Mouse (Mus musculus) forebrain, embryonic 14.5 days (tissue): ENCODE measurements around the gene Clec2g. TPM values are rescaled to one million over a fixed set of nuclear protein-coding genes. Genes with fewer than 3 reads are reported as not detected.
"Not testable (repeated sequence)": the region's sequence is repeated elsewhere in the genome, so short reads cannot be mapped to it uniquely, and the experiment has no call there.

ENCODE experiments used
- ATAC-seq: fragments of 200-750 bp; cut with Nextera tagmentation; 2 replicates; pipeline ENCODE4 v1.8.0; 2017; ENCODE audit warnings: mild to moderate bottlenecking, moderate library complexity
- DNase-seq: peaks from one replicate; pipeline ENCODE4 v3.0.0-alpha.2; 2015; ENCODE audit warnings: low spot score
- H3K27ac ChIP-seq: fragments of 300-500 bp; sonication (generic); 2 replicates; pipeline ENCODE4 v1.5.1; 2014; ENCODE audit warnings: low read depth, mild to moderate bottlenecking, control low read depth, low read length, moderate library complexity
- H3K27me3 ChIP-seq: fragments of 300-500 bp; sonication (generic); replicated peaks from 2 replicates; pipeline ENCODE4 v1.6.1; 2014; ENCODE audit warnings: low read length, control low read depth, mixed read lengths; ENCODE audit not compliant: control insufficient read depth, insufficient read depth
- H3K36me3 ChIP-seq: fragments of 300-500 bp; sonication (generic); 2 replicates; pipeline ENCODE4 v1.6.1; 2014; ENCODE audit warnings: low read length, control low read depth; ENCODE audit not compliant: control insufficient read depth, insufficient read depth
- H3K4me1 ChIP-seq: fragments of 300-500 bp; sonication (generic); 2 replicates; pipeline ENCODE4 v1.6.1; 2014; ENCODE audit warnings: antibody characterized with exemption, low read length, control low read depth; ENCODE audit not compliant: control insufficient read depth, insufficient read depth
- H3K4me2 ChIP-seq: fragments of 300-500 bp; sonication (generic); 2 replicates; pipeline ENCODE4 v1.6.1; 2014; ENCODE audit warnings: mild to moderate bottlenecking, control low read depth, low read length
- H3K4me3 ChIP-seq: fragments of 300-500 bp; sonication (generic); 2 replicates; pipeline ENCODE4 v1.5.1; 2014; ENCODE audit warnings: low read depth, low read length, control low read depth
- H3K9ac ChIP-seq: fragments of 300-500 bp; sonication (generic); 2 replicates; pipeline ENCODE4 v1.6.1; 2014; ENCODE audit warnings: mild to moderate bottlenecking, low read length, control low read depth, moderate library complexity
- H3K9me3 ChIP-seq: fragments of 300-500 bp; sonication (generic); replicated peaks from 2 replicates; pipeline ENCODE4 v1.6.1; 2016; ENCODE audit warnings: low read length, control low read depth, mixed read lengths; ENCODE audit not compliant: control insufficient read depth
- WGBS: fragments of 180-500 bp; shearing (Covaris S2); extraction: QIAGEN DNeasy Blood & Tissue Kit; methylation state at CpG from one replicate; pipeline ENCODE4 v1.1.7; 2014; 5-methylcytosine and 5-hydroxymethylcytosine counted together
- polyA plus RNA-seq: library from polyadenylated mRNA; unstranded; fragments of >200 nt; fragmentation: Nextera tagmentation; extraction: Ambion mirVana; gene quantifications from 2 replicates; pipeline ENCODE4 v1.2.1, GENCODE M21; 2014

Gene Clec2g
- polyA plus RNA-seq, 1 experiment from 2014 or later: not detected

DNA sequence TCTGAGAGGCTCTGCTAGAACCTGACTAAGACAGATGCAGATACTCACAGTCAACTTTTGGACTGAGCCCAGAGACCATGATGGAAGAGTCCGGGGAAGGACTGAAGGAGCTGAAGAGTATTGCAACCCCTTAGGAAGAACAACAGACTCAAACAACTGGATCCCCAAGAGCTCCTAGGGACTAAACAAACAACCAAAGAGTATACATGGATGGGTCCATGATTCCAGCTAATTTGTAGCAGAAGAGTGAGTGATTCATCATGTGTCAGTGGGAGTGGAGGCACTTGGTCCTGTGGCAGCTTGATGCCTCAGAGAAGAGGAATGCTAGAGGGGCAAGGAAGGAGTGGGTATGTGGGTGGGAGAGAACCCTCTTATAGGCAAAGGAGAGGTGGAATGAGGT, 35.6 kb downstream of the Clec2g start:
- H3K9me3 ChIP-seq: no peaks in the 10 kb centered on the region
- no peaks in the 10 kb centered on the region for H3K27me3 ChIP-seq
- no peak overlapping the region for H3K27ac ChIP-seq
- no peaks in the 10 kb centered on the region for H3K4me1 ChIP-seq
- ATAC-seq (no peak), DNase-seq (no peak)
- H3K9ac ChIP-seq: no peak overlapping the region
- 90% methylated on average over 1 of the region's 1 CpGs for WGBS
- no peaks in the 10 kb centered on the region for H3K36me3 ChIP-seq
- no peak overlapping the region for H3K4me3 ChIP-seq
- no peak overlapping the region for H3K4me2 ChIP-seq

GRCm38 (mm10) chr6:128970508-128971393, 36.6 kb downstream of the Clec2g start:
- ATAC-seq, H3K4me2 ChIP-seq, H3K36me3 ChIP-seq, H3K27me3 ChIP-seq, H3K4me1 ChIP-seq, H3K4me3 ChIP-seq, H3K27ac ChIP-seq, H3K9me3 ChIP-seq, DNase-seq, H3K9ac ChIP-seq: not testable (repeated sequence)
- WGBS: 95% methylated on average over 20 of the region's 20 CpGs

- WGBS: 79% methylated on average over 1 of the region's 1 CpGs
- H3K4me3 ChIP-seq: no peak overlapping the region
- no peak for ATAC-seq
These were observed 37.3 kb downstream of the Clec2g start for GRCm38 (mm10) chr6:128971394-128972039.

DNA sequence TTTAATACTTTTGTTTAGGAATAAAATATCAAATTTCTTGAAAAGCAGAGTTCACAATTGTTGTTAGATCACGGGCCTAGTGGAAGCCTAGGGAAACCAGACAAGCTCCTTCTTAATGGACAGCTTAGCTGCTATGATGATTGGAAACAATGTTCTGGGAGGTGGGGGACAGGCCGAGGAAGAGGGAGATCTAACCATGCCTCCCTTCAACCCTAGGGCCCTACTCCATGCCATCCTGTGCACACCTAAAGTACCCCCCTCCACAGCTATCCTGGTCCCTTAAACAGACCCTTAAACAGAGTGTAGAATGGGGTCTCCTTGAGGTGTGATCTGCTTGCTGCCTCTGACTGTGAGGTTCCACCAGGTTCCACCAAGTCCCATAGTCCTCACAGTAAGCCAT, 38.0 kb downstream of the Clec2g start:
- Histone ChIP-seq H3K27ac (no peak overlapping the region), H3K9ac (no peak overlapping the region), H3K4me1 (no peaks in the 10 kb centered on the region), H3K4me2 (no peak overlapping the region), H3K9me3 (no peaks in the 10 kb centered on the region), H3K4me3 (no peak overlapping the region), H3K27me3 (no peaks in the 10 kb centered on the region), H3K36me3 (no peaks in the 10 kb centered on the region)
- WGBS: 84% methylated on average over 2 of the region's 2 CpGs
- no peak for ATAC-seq
- no peak for DNase-seq

More at GRCm38 (mm10) chr6:128971394-128972039, 37.3 kb downstream of the Clec2g start:
- H3K9me3 ChIP-seq: no peaks in the 10 kb centered on the region
- H3K4me2 ChIP-seq: no peak overlapping the region
- H3K36me3 ChIP-seq: no peaks in the 10 kb centered on the region
- no peaks in the 10 kb centered on the region for H3K27me3 ChIP-seq
- no peaks in the 10 kb centered on the region for H3K4me1 ChIP-seq
- no peak for DNase-seq
- H3K9ac ChIP-seq: no peak overlapping the region
- no peak overlapping the region for H3K27ac ChIP-seq

GRCm38 (mm10) chr6:128972687-128973438, 38.7 kb downstream of the Clec2g start:
- WGBS: 90% methylated on average over 5 of the region's 5 CpGs
- H3K9ac ChIP-seq: no peak overlapping the region
- H3K27ac ChIP-seq: no peak overlapping the region
- ATAC-seq: no peak
- DNase-seq: no peak
- no peak overlapping the region for H3K4me3 ChIP-seq
- H3K27me3 ChIP-seq: no peaks in the 10 kb centered on the region
- no peaks in the 10 kb centered on the region for H3K9me3 ChIP-seq
- no peak overlapping the region for H3K4me2 ChIP-seq
- no peaks in the 10 kb centered on the region for H3K4me1 ChIP-seq
- no peaks in the 10 kb centered on the region for H3K36me3 ChIP-seq

- Histone ChIP-seq H3K4me1 (no peaks in the 10 kb centered on the region), H3K9ac (no peak overlapping the region), H3K4me3 (no peak overlapping the region), H3K4me2 (no peak overlapping the region), H3K27ac (no peak overlapping the region), H3K27me3 (no peaks in the 10 kb centered on the region), H3K9me3 (no peaks in the 10 kb centered on the region), H3K36me3 (no peaks in the 10 kb centered on the region)
- ATAC-seq (no peak), DNase-seq (no peak)
- WGBS: 94% methylated on average over 3 of the region's 3 CpGs
These were observed 39.2 kb downstream of the Clec2g start for GRCm38 (mm10) chr6:128973439-128973697.

DNA sequence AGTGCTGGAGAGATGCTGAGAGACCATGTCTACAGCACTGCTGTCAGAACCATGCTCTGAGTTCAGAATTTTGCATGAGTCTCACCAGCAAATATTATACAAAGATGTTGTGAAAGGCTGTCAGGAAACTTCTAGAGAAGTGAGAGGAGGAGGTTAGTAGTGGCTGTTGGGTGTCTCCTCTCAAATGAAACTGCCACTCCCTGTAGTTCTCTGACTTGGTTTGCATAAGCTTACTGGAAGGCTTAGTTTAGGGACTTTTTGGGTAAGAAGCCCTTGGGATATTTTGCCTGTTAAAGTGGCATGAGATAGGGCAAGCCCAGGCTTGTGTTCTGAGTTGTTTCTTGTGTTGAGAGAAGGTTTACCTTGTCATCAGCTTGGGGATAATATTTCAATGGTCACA, 40.7 kb downstream of the Clec2g start:
- not testable (repeated sequence) for H3K27me3 ChIP-seq, H3K9me3 ChIP-seq, H3K4me1 ChIP-seq, H3K36me3 ChIP-seq, H3K9ac ChIP-seq, H3K4me3 ChIP-seq, DNase-seq, H3K4me2 ChIP-seq, ATAC-seq, H3K27ac ChIP-seq

DNA sequence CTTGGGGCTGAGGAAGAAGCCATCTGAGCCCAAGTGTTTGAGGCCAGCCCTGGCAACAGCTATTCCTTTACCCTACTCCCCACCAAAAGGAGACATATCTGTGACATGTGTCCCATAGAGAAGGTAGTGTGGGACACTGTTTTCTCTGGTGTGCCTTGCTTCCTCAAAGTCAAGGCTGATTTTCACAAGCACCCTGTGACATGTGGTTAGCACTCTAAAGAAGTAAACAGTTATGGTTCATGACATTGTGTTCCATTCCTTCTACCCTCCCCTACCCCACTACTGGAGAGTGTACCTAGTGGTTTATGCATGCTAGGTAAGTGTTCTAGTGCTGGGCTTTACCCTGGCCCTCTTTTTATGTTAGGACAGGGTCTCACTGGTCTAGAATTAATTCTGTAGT, 42.0 kb downstream of the Clec2g start:
- DNase-seq: no peak
- no peaks in the 10 kb centered on the region for H3K36me3 ChIP-seq
- no peaks in the 10 kb centered on the region for H3K27me3 ChIP-seq
- no peak overlapping the region for H3K9ac ChIP-seq
- H3K4me2 ChIP-seq: no peak overlapping the region
- no peak overlapping the region for H3K4me3 ChIP-seq
- ATAC-seq: no peak
- no peaks in the 10 kb centered on the region for H3K4me1 ChIP-seq
- no peak overlapping the region for H3K27ac ChIP-seq
- H3K9me3 ChIP-seq: no peaks in the 10 kb centered on the region
